Mouse (Mus musculus): Measurements from ENCODE around the gene Tbkbp1. TPM values are rescaled to one million over a fixed set of nuclear protein-coding genes. Genes with fewer than 3 reads are reported as not detected.

Gene Tbkbp1
- total and polyA plus RNA-seq, 3 experiments: 0.05 to 0.29 TPM; not detected in 1

- ATAC-seq (ENCODE audit: extremely low read depth, insufficient number of reproducible peaks, low FRiP score, poor library complexity, severe bottlenecking): no peak
- Histone ChIP-seq H3K36me3 (replicated peaks) (peaks cover 97% of the 10 kb centered on the region), H3K27me3 (ENCODE audit: insufficient read depth, low read length) (no peaks in the 10 kb centered on the region), H3K4me1 (ENCODE audit: insufficient read depth, low read depth, low read length) (peaks cover 63% of the 10 kb centered on the region), H3K4me3 (ENCODE audit: low read depth, low read length) (no peak overlapping the region), H3K9me3 (replicated peaks) (no peaks in the 10 kb centered on the region)
- TF ChIP-seq POLR2AphosphoS5 (IDR thresholded peaks at IDR 0.05; ENCODE audit: insufficient replicate concordance, low read depth, low read length) (no peak), GATA1 (IDR thresholded peaks at IDR 0.05; ENCODE audit: borderline replicate concordance, low read length) (no peak), CTCF (IDR thresholded peaks at IDR 0.05; ENCODE audit: low read depth, low read length) (peak; percentile 31; the same call in 1 of the 2 replicates), TAL1 (conservative IDR thresholded peaks at IDR 0.05; ENCODE audit: low read depth, low read length) (no peak), GATA2 (IDR thresholded peaks at IDR 0.05; ENCODE audit: borderline replicate concordance, low read depth, low read length) (no peak)
- DNase-seq (ENCODE audit: low spot score): no peak
These were observed 25.6 kb upstream of the Tbkbp1 start for GRCm38 (mm10) chr11:97176851-97177250.

GRCm38 (mm10) chr11:97175499-97175898, 24.2 kb upstream of the Tbkbp1 start:
- no peak overlapping the region for H3K4me3 ChIP-seq (ENCODE audit: low read depth, low read length)
- peaks cover 97% of the 10 kb centered on the region for H3K36me3 ChIP-seq (replicated peaks)
- no peak for TF ChIP-seq TAL1 (conservative IDR thresholded peaks at IDR 0.05; ENCODE audit: low read depth, low read length)
- TF ChIP-seq GATA2 (IDR thresholded peaks at IDR 0.05; ENCODE audit: borderline replicate concordance, low read depth, low read length): no peak
- TF ChIP-seq POLR2AphosphoS5 (IDR thresholded peaks at IDR 0.05; ENCODE audit: insufficient replicate concordance, low read depth, low read length): no peak
- no peak for TF ChIP-seq CTCF (IDR thresholded peaks at IDR 0.05; ENCODE audit: low read depth, low read length)
- TF ChIP-seq GATA1 (IDR thresholded peaks at IDR 0.05; ENCODE audit: borderline replicate concordance, low read length): no peak
- H3K27me3 ChIP-seq (ENCODE audit: insufficient read depth, low read length): no peaks in the 10 kb centered on the region
- DNase-seq (ENCODE audit: low spot score) (no peak), ATAC-seq (ENCODE audit: extremely low read depth, insufficient number of reproducible peaks, low FRiP score, poor library complexity, severe bottlenecking) (no peak)
- peaks cover 54% of the 10 kb centered on the region for H3K4me1 ChIP-seq (ENCODE audit: insufficient read depth, low read depth, low read length)
- no peaks in the 10 kb centered on the region for H3K9me3 ChIP-seq (replicated peaks)

GRCm38 (mm10) chr11:97160341-97160740, 9.0 kb upstream of the Tbkbp1 start:
- Histone ChIP-seq H3K4me1 (ENCODE audit: insufficient read depth, low read depth, low read length) (peaks cover 12% of the 10 kb centered on the region; the same call in 1 of the 2 replicates), H3K27me3 (ENCODE audit: insufficient read depth, low read length) (no peaks in the 10 kb centered on the region), H3K9me3 (replicated peaks) (no peaks in the 10 kb centered on the region), H3K36me3 (replicated peaks) (peaks cover 94% of the 10 kb centered on the region), H3K4me3 (ENCODE audit: low read depth, low read length) (no peak overlapping the region)
- DNase-seq (ENCODE audit: low spot score): no peak
- no peak for ATAC-seq (ENCODE audit: extremely low read depth, insufficient number of reproducible peaks, low FRiP score, poor library complexity, severe bottlenecking)
- TF ChIP-seq GATA1 (IDR thresholded peaks at IDR 0.05; ENCODE audit: borderline replicate concordance, low read length): no peak
- TF ChIP-seq POLR2AphosphoS5 (IDR thresholded peaks at IDR 0.05; ENCODE audit: insufficient replicate concordance, low read depth, low read length): no peak
- TF ChIP-seq TAL1 (conservative IDR thresholded peaks at IDR 0.05; ENCODE audit: low read depth, low read length): no peak
- TF ChIP-seq CTCF (IDR thresholded peaks at IDR 0.05; ENCODE audit: low read depth, low read length): no peak
- no peak for TF ChIP-seq GATA2 (IDR thresholded peaks at IDR 0.05; ENCODE audit: borderline replicate concordance, low read depth, low read length)

GRCm38 (mm10) chr11:97156999-97157398, 5.7 kb upstream of the Tbkbp1 start:
- ATAC-seq (ENCODE audit: extremely low read depth, insufficient number of reproducible peaks, low FRiP score, poor library complexity, severe bottlenecking): no peak
- Histone ChIP-seq H3K4me1 (ENCODE audit: insufficient read depth, low read depth, low read length) (peaks cover 15% of the 10 kb centered on the region; the same call in 1 of the 2 replicates), H3K27me3 (ENCODE audit: insufficient read depth, low read length) (peaks cover 10% of the 10 kb centered on the region), H3K9me3 (replicated peaks) (no peaks in the 10 kb centered on the region), H3K4me3 (ENCODE audit: low read depth, low read length) (no peak overlapping the region), H3K36me3 (replicated peaks) (peaks cover 87% of the 10 kb centered on the region)
- DNase-seq (ENCODE audit: low spot score): no peak
- TF ChIP-seq GATA1 (IDR thresholded peaks at IDR 0.05; ENCODE audit: borderline replicate concordance, low read length): no peak
- TF ChIP-seq CTCF (IDR thresholded peaks at IDR 0.05; ENCODE audit: low read depth, low read length): no peak
- TF ChIP-seq POLR2AphosphoS5 (IDR thresholded peaks at IDR 0.05; ENCODE audit: insufficient replicate concordance, low read depth, low read length): no peak
- TF ChIP-seq GATA2 (IDR thresholded peaks at IDR 0.05; ENCODE audit: borderline replicate concordance, low read depth, low read length): no peak
- no peak for TF ChIP-seq TAL1 (conservative IDR thresholded peaks at IDR 0.05; ENCODE audit: low read depth, low read length)

GRCm38 (mm10) chr11:97152662-97153287, 1.5 kb upstream of the Tbkbp1 start:
- DNase-seq (ENCODE audit: low spot score): no peak
- peaks cover 47% of the 10 kb centered on the region for H3K36me3 ChIP-seq (replicated peaks)
- no peak for TF ChIP-seq TAL1 (conservative IDR thresholded peaks at IDR 0.05; ENCODE audit: low read depth, low read length)
- TF ChIP-seq GATA1 (IDR thresholded peaks at IDR 0.05; ENCODE audit: borderline replicate concordance, low read length): no peak
- no peak for TF ChIP-seq CTCF (IDR thresholded peaks at IDR 0.05; ENCODE audit: low read depth, low read length)
- TF ChIP-seq GATA2 (IDR thresholded peaks at IDR 0.05; ENCODE audit: borderline replicate concordance, low read depth, low read length): no peak
- no peak for TF ChIP-seq POLR2AphosphoS5 (IDR thresholded peaks at IDR 0.05; ENCODE audit: insufficient replicate concordance, low read depth, low read length)
- no peak for ATAC-seq (ENCODE audit: extremely low read depth, insufficient number of reproducible peaks, low FRiP score, poor library complexity, severe bottlenecking)
- H3K27me3 ChIP-seq (ENCODE audit: insufficient read depth, low read length): peaks cover 48% of the 10 kb centered on the region
- H3K4me1 ChIP-seq (ENCODE audit: insufficient read depth, low read depth, low read length): peaks cover 24% of the 10 kb centered on the region
- H3K9me3 ChIP-seq (replicated peaks): 0 out of 2 replicates have a peak, but pooled peaks cover 6% of the 10 kb centered on the region
- H3K4me3 ChIP-seq (ENCODE audit: low read depth, low read length): no peak overlapping the region

- DNase-seq (ENCODE audit: low spot score) (no peak), ATAC-seq (ENCODE audit: extremely low read depth, insufficient number of reproducible peaks, low FRiP score, poor library complexity, severe bottlenecking) (no peak)
- no peak overlapping the region for H3K4me3 ChIP-seq (ENCODE audit: low read depth, low read length)
- TF ChIP-seq POLR2AphosphoS5 (IDR thresholded peaks at IDR 0.05; ENCODE audit: insufficient replicate concordance, low read depth, low read length) (no peak), CTCF (IDR thresholded peaks at IDR 0.05; ENCODE audit: low read depth, low read length) (no peak), TAL1 (conservative IDR thresholded peaks at IDR 0.05; ENCODE audit: low read depth, low read length) (no peak), GATA2 (IDR thresholded peaks at IDR 0.05; ENCODE audit: borderline replicate concordance, low read depth, low read length) (no peak), GATA1 (IDR thresholded peaks at IDR 0.05; ENCODE audit: borderline replicate concordance, low read length) (no peak)
- H3K9me3 ChIP-seq (replicated peaks): 0 out of 2 replicates have a peak, but pooled peaks cover 6% of the 10 kb centered on the region
- peaks cover 56% of the 10 kb centered on the region for H3K27me3 ChIP-seq (ENCODE audit: insufficient read depth, low read length)
- peaks cover 39% of the 10 kb centered on the region for H3K36me3 ChIP-seq (replicated peaks)
- H3K4me1 ChIP-seq (ENCODE audit: insufficient read depth, low read depth, low read length): peaks cover 26% of the 10 kb centered on the region
These were observed 730 bp upstream of the Tbkbp1 start for GRCm38 (mm10) chr11:97152023-97152426.

All from G1E (cell line).